Mouse (Mus musculus): ENCODE measurements around the gene Ltbp4. TPM values are rescaled to one million over a fixed set of nuclear protein-coding genes. Genes with fewer than 3 reads are reported as not detected.
A peak's percentile ranks its signal among the peaks of the same experiment; 100 is the strongest.

Ltbp4 gene
- polyA plus RNA-seq, 1 experiment from 2014 or later, result 4.6 TPM

- Histone ChIP-seq H3K27me3 (peaks cover 100% of the 10 kb centered on the region), H3K4me3 (replicated peaks) (no peak overlapping the region), H3K9me3 (replicated peaks) (no peaks in the 10 kb centered on the region), H3K4me1 (replicated peaks) (peaks cover 46% of the 10 kb centered on the region), H3K27ac (replicated peaks) (no peak overlapping the region), H3K4me2 (no peak overlapping the region), H3K9ac (no peak overlapping the region), H3K36me3 (replicated peaks) (no peaks in the 10 kb centered on the region)
- WGBS (ENCODE audit: insufficient replicate concordance), result 3% methylated on average over 32 of the region's 32 CpGs
- ATAC-seq (ENCODE audit: insufficient read depth), result no peak
Observed at GRCm38 (mm10) chr7:27334405-27334911, 3.0 kb downstream of the Ltbp4 start.

DNA sequence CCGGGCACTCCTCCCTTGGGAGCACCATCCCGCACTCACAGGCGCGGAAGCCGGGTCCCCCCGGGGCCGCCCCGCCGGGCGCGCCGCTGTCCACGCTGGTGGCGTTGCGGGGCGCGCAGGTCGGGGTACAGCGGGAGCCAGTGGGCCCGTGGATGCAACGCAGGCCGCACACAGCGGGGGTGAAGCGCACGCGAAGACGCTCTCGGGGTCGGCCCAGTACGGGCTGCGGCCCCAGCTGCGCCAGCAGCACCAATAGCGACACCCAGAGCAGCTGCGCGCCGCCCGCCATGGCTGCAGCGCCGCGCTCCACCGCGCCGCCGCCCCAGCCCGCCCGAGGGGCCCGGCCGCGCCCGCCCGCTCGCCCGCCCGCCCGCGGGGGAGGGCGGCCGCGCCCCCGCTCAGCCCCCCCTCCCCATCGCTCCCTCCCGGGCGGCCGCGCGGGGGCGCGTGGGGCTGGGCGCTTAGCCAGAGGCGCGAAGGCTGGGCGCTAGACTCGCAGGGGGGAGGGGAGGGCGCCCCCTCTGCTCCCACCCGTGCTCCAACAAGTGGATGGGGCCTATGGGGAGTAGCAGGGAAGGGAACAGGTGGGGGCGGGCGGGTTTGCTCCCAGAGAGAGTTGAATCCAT, 4.1 kb downstream of the Ltbp4 start:
- H3K4me2 ChIP-seq, result peak overlapping the region; percentile 72
- peaks cover 100% of the 10 kb centered on the region for H3K27me3 ChIP-seq
- H3K4me1 ChIP-seq (replicated peaks), result peaks cover 55% of the 10 kb centered on the region
- no peak for ATAC-seq (ENCODE audit: insufficient read depth)
- H3K9ac ChIP-seq, result no peak overlapping the region; the same call in 1 of the 2 replicates
- no peaks in the 10 kb centered on the region for H3K36me3 ChIP-seq (replicated peaks)
- H3K9me3 ChIP-seq (replicated peaks), result no peaks in the 10 kb centered on the region
- 2% methylated on average over 51 of the region's 77 CpGs for whole genome bisulfite sequencing (ENCODE audit: insufficient replicate concordance)
- H3K4me3 ChIP-seq (replicated peaks), result peak overlapping the region; percentile 39
- H3K27ac ChIP-seq (replicated peaks), result no peak overlapping the region

- no peak for ATAC-seq (ENCODE audit: insufficient read depth)
- Histone ChIP-seq H3K27ac (replicated peaks) (no peak overlapping the region), H3K4me1 (replicated peaks) (peaks cover 55% of the 10 kb centered on the region), H3K4me2 (peak overlapping the region; percentile 72), H3K9ac (no peak overlapping the region), H3K27me3 (peaks cover 100% of the 10 kb centered on the region), H3K4me3 (replicated peaks) (peak overlapping the region; percentile 39), H3K36me3 (replicated peaks) (no peaks in the 10 kb centered on the region), H3K9me3 (replicated peaks) (no peaks in the 10 kb centered on the region)
- WGBS (ENCODE audit: insufficient replicate concordance), result 2% methylated on average over 38 of the region's 39 CpGs
Observed at GRCm38 (mm10) chr7:27332353-27333199, 4.9 kb downstream of the Ltbp4 start.

- Histone ChIP-seq H3K27me3 (peaks cover 100% of the 10 kb centered on the region), H3K4me2 (peak overlapping the region; percentile 72), H3K9me3 (replicated peaks) (no peaks in the 10 kb centered on the region), H3K4me1 (replicated peaks) (peaks cover 55% of the 10 kb centered on the region), H3K9ac (no peak overlapping the region), H3K27ac (replicated peaks) (no peak overlapping the region), H3K36me3 (replicated peaks) (no peaks in the 10 kb centered on the region), H3K4me3 (replicated peaks) (0 out of 2 replicates have a peak overlapping the region, but pooled peaks have one; percentile 54)
- WGBS (ENCODE audit: insufficient replicate concordance), result 5% methylated on average over 8 of the region's 8 CpGs
- ATAC-seq (ENCODE audit: insufficient read depth), result no peak
Observed at GRCm38 (mm10) chr7:27331854-27332253, 5.6 kb downstream of the Ltbp4 start.

GRCm38 (mm10) chr7:27331541-27331851, 6.0 kb downstream of the Ltbp4 start:
- peaks cover 100% of the 10 kb centered on the region for H3K27me3 ChIP-seq
- peaks cover 53% of the 10 kb centered on the region for H3K4me1 ChIP-seq (replicated peaks)
- no peaks in the 10 kb centered on the region for H3K36me3 ChIP-seq (replicated peaks)
- no peak overlapping the region for H3K9ac ChIP-seq
- WGBS (ENCODE audit: insufficient replicate concordance), result 3% methylated on average over 8 of the region's 8 CpGs
- ATAC-seq (ENCODE audit: insufficient read depth), result no peak
- H3K9me3 ChIP-seq (replicated peaks), result no peaks in the 10 kb centered on the region
- no peak overlapping the region for H3K27ac ChIP-seq (replicated peaks)
- peak overlapping the region; percentile 72; the same call in 1 of the 2 replicates for H3K4me2 ChIP-seq
- peak overlapping the region; percentile 54; the same call in 1 of the 2 replicates for H3K4me3 ChIP-seq (replicated peaks)

- WGBS (ENCODE audit: insufficient replicate concordance), result under 1% methylated on average over 39 of the region's 39 CpGs
- 0 out of 2 replicates have a peak overlapping the region, but pooled peaks have one; percentile 4 for H3K9ac ChIP-seq
- peak overlapping the region; percentile 54 for H3K4me3 ChIP-seq (replicated peaks)
- H3K27me3 ChIP-seq, result peaks cover 100% of the 10 kb centered on the region
- peak overlapping the region; percentile 72 for H3K4me2 ChIP-seq
- H3K9me3 ChIP-seq (replicated peaks), result no peaks in the 10 kb centered on the region
- ATAC-seq (ENCODE audit: insufficient read depth), result peak; percentile 40
- H3K4me1 ChIP-seq (replicated peaks), result peaks cover 47% of the 10 kb centered on the region
- H3K27ac ChIP-seq (replicated peaks), result no peak overlapping the region
- H3K36me3 ChIP-seq (replicated peaks), result no peaks in the 10 kb centered on the region
Observed at GRCm38 (mm10) chr7:27330709-27331540, 6.6 kb downstream of the Ltbp4 start.

DNA sequence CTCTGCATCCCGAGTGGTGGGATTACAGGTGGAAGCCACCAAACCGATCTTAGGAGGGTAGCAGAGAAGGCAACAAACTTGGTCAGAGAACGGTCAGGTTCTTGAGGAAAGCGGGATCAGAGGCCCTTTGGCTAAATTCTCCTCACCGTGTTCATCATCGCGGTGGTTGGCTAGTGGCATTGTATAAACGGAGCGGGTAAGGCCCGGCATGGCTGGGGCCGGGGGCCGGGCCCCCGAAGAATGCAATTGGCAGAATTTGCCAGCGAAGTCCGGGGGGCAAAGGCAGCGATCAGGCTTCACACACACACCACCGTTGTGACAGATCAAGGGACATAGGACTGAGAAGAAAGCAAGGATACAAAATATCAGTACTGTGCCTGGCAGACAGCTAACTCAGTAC, 7.5 kb downstream of the Ltbp4 start:
- ATAC-seq (ENCODE audit: insufficient read depth), result no peak
- H3K9me3 ChIP-seq (replicated peaks), result no peaks in the 10 kb centered on the region
- peaks cover 47% of the 10 kb centered on the region for H3K4me1 ChIP-seq (replicated peaks)
- H3K27me3 ChIP-seq, result peaks cover 100% of the 10 kb centered on the region
- WGBS (ENCODE audit: insufficient replicate concordance), result 19% methylated on average over 17 of the region's 17 CpGs
- no peak overlapping the region for H3K9ac ChIP-seq
- no peak overlapping the region for H3K27ac ChIP-seq (replicated peaks)
- no peaks in the 10 kb centered on the region for H3K36me3 ChIP-seq (replicated peaks)
- H3K4me3 ChIP-seq (replicated peaks), result peak overlapping the region; percentile 54
- peak overlapping the region; percentile 72 for H3K4me2 ChIP-seq

GRCm38 (mm10) chr7:27329326-27329947, 8.1 kb downstream of the Ltbp4 start:
- H3K27ac ChIP-seq (replicated peaks), result no peak overlapping the region
- peak; percentile 8; the same call in 1 of the 2 replicates for ATAC-seq (ENCODE audit: insufficient read depth)
- H3K9me3 ChIP-seq (replicated peaks), result no peaks in the 10 kb centered on the region
- WGBS (ENCODE audit: insufficient replicate concordance), result 2% methylated on average over 45 of the region's 45 CpGs
- peak overlapping the region; percentile 51 for H3K4me2 ChIP-seq
- no peak overlapping the region for H3K9ac ChIP-seq
- peaks cover 47% of the 10 kb centered on the region for H3K4me1 ChIP-seq (replicated peaks)
- peak overlapping the region; percentile 29 for H3K4me3 ChIP-seq (replicated peaks)
- peaks cover 100% of the 10 kb centered on the region for H3K27me3 ChIP-seq
- no peaks in the 10 kb centered on the region for H3K36me3 ChIP-seq (replicated peaks)

- H3K4me3 ChIP-seq (replicated peaks), result no peak overlapping the region
- H3K9ac ChIP-seq, result no peak overlapping the region
- 31% methylated on average over 16 of the region's 16 CpGs for WGBS (ENCODE audit: insufficient replicate concordance)
- no peak overlapping the region for H3K4me2 ChIP-seq
- H3K4me1 ChIP-seq (replicated peaks), result peaks cover 47% of the 10 kb centered on the region
- no peaks in the 10 kb centered on the region for H3K9me3 ChIP-seq (replicated peaks)
- H3K27me3 ChIP-seq, result peaks cover 100% of the 10 kb centered on the region
- no peaks in the 10 kb centered on the region for H3K36me3 ChIP-seq (replicated peaks)
- no peak overlapping the region for H3K27ac ChIP-seq (replicated peaks)
- ATAC-seq (ENCODE audit: insufficient read depth), result no peak
Observed at GRCm38 (mm10) chr7:27328648-27329047, 8.8 kb downstream of the Ltbp4 start.

- Histone ChIP-seq H3K27me3 (peaks cover 100% of the 10 kb centered on the region), H3K4me1 (replicated peaks) (peaks cover 45% of the 10 kb centered on the region), H3K4me3 (replicated peaks) (no peak overlapping the region), H3K4me2 (no peak overlapping the region), H3K27ac (replicated peaks) (no peak overlapping the region), H3K9me3 (replicated peaks) (no peaks in the 10 kb centered on the region), H3K36me3 (replicated peaks) (no peaks in the 10 kb centered on the region), H3K9ac (no peak overlapping the region)
- no peak for ATAC-seq (ENCODE audit: insufficient read depth)
- WGBS (ENCODE audit: insufficient replicate concordance), result 50% methylated on average over 11 of the region's 11 CpGs
Observed at GRCm38 (mm10) chr7:27328161-27328560, 9.3 kb downstream of the Ltbp4 start.

Data from liver, embryonic 15.5 days (tissue).